Mouse (Mus musculus) intestine, embryonic 15.5 days (tissue): ENCODE results near the gene St3gal6. TPM values are rescaled to one million over a fixed set of nuclear protein-coding genes. Genes with fewer than 3 reads are reported as not detected.

Experiments used
- ATAC-seq: fragments of 200-750 bp; cut with Nextera tagmentation; 2 replicates; pipeline ENCODE4 v1.8.0; 2017; ENCODE audit warnings: moderate TSS enrichment, moderate library complexity
- H3K27ac ChIP-seq: fragments of 300-500 bp; sonication (generic); 2 replicates; pipeline ENCODE4 v1.5.1; 2015; ENCODE audit warnings: mild to moderate bottlenecking, inconsistent platforms
- H3K27me3 ChIP-seq: fragments of 300-500 bp; sonication (generic); replicated peaks from 2 replicates; pipeline ENCODE4 v1.6.1; 2015; ENCODE audit warnings: inconsistent platforms
- H3K36me3 ChIP-seq: fragments of 300-500 bp; sonication (generic); 2 replicates; pipeline ENCODE4 v1.6.1; 2015; ENCODE audit warnings: inconsistent platforms
- H3K4me1 ChIP-seq: fragments of 300-500 bp; sonication (generic); replicated peaks from 2 replicates; pipeline ENCODE4 v1.6.1; 2015; ENCODE audit warnings: inconsistent platforms
- H3K4me2 ChIP-seq: fragments of 300-500 bp; sonication (generic); replicated peaks from 2 replicates; pipeline ENCODE4 v1.6.1; 2015; ENCODE audit warnings: mild to moderate bottlenecking, inconsistent platforms
- H3K4me3 ChIP-seq: fragments of 300-500 bp; sonication (generic); replicated peaks from 2 replicates; pipeline ENCODE4 v1.5.1; 2015; ENCODE audit warnings: inconsistent platforms
- H3K9ac ChIP-seq: fragments of 300-500 bp; sonication (generic); 2 replicates; pipeline ENCODE4 v1.6.1; 2015; ENCODE audit warnings: inconsistent platforms
- H3K9me3 ChIP-seq: fragments of 300-500 bp; sonication (generic); 2 replicates; pipeline ENCODE4 v1.6.1; 2016; ENCODE audit warnings: inconsistent platforms
- WGBS: fragments of 180-500 bp; shearing (Covaris S2); methylation state at CpG from one replicate; pipeline ENCODE4 v1.1.7; 2015; 5-methylcytosine and 5-hydroxymethylcytosine counted together
- polyA plus RNA-seq: library from polyadenylated mRNA; unstranded; fragments of >200 nt; fragmentation: Nextera tagmentation; extraction: Ambion mirVana; gene quantifications from 2 replicates; pipeline ENCODE4 v1.2.1, GENCODE M21; 2015

Gene St3gal6
- polyA plus RNA-seq, 1 experiment from 2014 or later = 18.9 TPM

- WGBS = 75% methylated on average over 11 of the region's 11 CpGs
- no peak overlapping the region for H3K9ac ChIP-seq
- no peak overlapping the region for H3K4me3 ChIP-seq
- H3K9me3 ChIP-seq = no peaks in the 10 kb centered on the region
- H3K27ac ChIP-seq = no peak overlapping the region
- no peak overlapping the region for H3K4me2 ChIP-seq
- no peaks in the 10 kb centered on the region for H3K27me3 ChIP-seq
- H3K4me1 ChIP-seq = peaks cover 5% of the 10 kb centered on the region; the same call in 1 of the 2 replicates
- ATAC-seq = 0 out of 2 replicates have a peak, but pooled peaks have one; percentile 19
- no peaks in the 10 kb centered on the region for H3K36me3 ChIP-seq
Observed at GRCm38 (mm10) chr16:58519650-58520073, 4.4 kb downstream of the St3gal6 start.

GRCm38 (mm10) chr16:58516960-58517798 lies 6.9 kb downstream of the St3gal6 start:
- Histone ChIP-seq H3K4me1 (peaks cover 19% of the 10 kb centered on the region; the same call in 1 of the 2 replicates), H3K9ac (no peak overlapping the region), H3K27ac (no peak overlapping the region), H3K4me2 (no peak overlapping the region), H3K27me3 (no peaks in the 10 kb centered on the region), H3K36me3 (no peaks in the 10 kb centered on the region), H3K4me3 (no peak overlapping the region), H3K9me3 (no peaks in the 10 kb centered on the region)
- ATAC-seq = no peak
- WGBS = 85% methylated on average over 7 of the region's 7 CpGs

GRCm38 (mm10) chr16:58516161-58516560 lies 7.9 kb downstream of the St3gal6 start:
- WGBS = 93% methylated on average over 2 of the region's 2 CpGs
- H3K4me2 ChIP-seq = no peak overlapping the region
- peaks cover 19% of the 10 kb centered on the region; the same call in 1 of the 2 replicates for H3K4me1 ChIP-seq

GRCm38 (mm10) chr16:58514565-58514964 lies 9.5 kb downstream of the St3gal6 start:
- Histone ChIP-seq H3K4me2 (no peak overlapping the region), H3K4me1 (peaks cover 19% of the 10 kb centered on the region; the same call in 1 of the 2 replicates), H3K9ac (no peak overlapping the region), H3K36me3 (no peaks in the 10 kb centered on the region), H3K27me3 (no peaks in the 10 kb centered on the region), H3K27ac (no peak overlapping the region), H3K9me3 (no peaks in the 10 kb centered on the region), H3K4me3 (no peak overlapping the region)
- 79% methylated on average over 9 of the region's 9 CpGs for WGBS
- peak; percentile 50; the same call in 1 of the 2 replicates for ATAC-seq

More at GRCm38 (mm10) chr16:58516161-58516560, 7.9 kb downstream of the St3gal6 start:
- Histone ChIP-seq H3K27me3 (no peaks in the 10 kb centered on the region), H3K4me3 (no peak overlapping the region), H3K9me3 (no peaks in the 10 kb centered on the region), H3K36me3 (no peaks in the 10 kb centered on the region), H3K9ac (no peak overlapping the region), H3K27ac (no peak overlapping the region)
- ATAC-seq = no peak

- WGBS = 45% methylated on average over 6 of the region's 6 CpGs
- H3K9ac ChIP-seq = no peak overlapping the region
- no peaks in the 10 kb centered on the region for H3K27me3 ChIP-seq
- no peaks in the 10 kb centered on the region for H3K36me3 ChIP-seq
- no peaks in the 10 kb centered on the region for H3K9me3 ChIP-seq
- peak; percentile 12; the same call in 1 of the 2 replicates for ATAC-seq
- H3K4me2 ChIP-seq = no peak overlapping the region
- H3K4me3 ChIP-seq = no peak overlapping the region
- no peak overlapping the region for H3K27ac ChIP-seq
- peaks cover 16% of the 10 kb centered on the region; the same call in 1 of the 2 replicates for H3K4me1 ChIP-seq
Observed at GRCm38 (mm10) chr16:58513755-58514154, 10.3 kb downstream of the St3gal6 start.

- no peak overlapping the region for H3K4me2 ChIP-seq
- WGBS = 41% methylated on average over 3 of the region's 3 CpGs
- no peak overlapping the region for H3K9ac ChIP-seq
- no peaks in the 10 kb centered on the region for H3K36me3 ChIP-seq
- H3K27me3 ChIP-seq = no peaks in the 10 kb centered on the region
- peak; percentile 36 for ATAC-seq
- H3K4me1 ChIP-seq = peaks cover 16% of the 10 kb centered on the region; the same call in 1 of the 2 replicates
- no peak overlapping the region for H3K27ac ChIP-seq
- H3K4me3 ChIP-seq = no peak overlapping the region
- no peaks in the 10 kb centered on the region for H3K9me3 ChIP-seq
Observed at GRCm38 (mm10) chr16:58512887-58513286, 11.2 kb downstream of the St3gal6 start.

- peaks cover 17% of the 10 kb centered on the region; the same call in 1 of the 2 replicates for H3K4me1 ChIP-seq
- 0 out of 2 replicates have a peak overlapping the region, but pooled peaks have one; percentile 1 for H3K27ac ChIP-seq
- no peaks in the 10 kb centered on the region for H3K27me3 ChIP-seq
- no peak overlapping the region for H3K4me2 ChIP-seq
- H3K4me3 ChIP-seq = no peak overlapping the region
- 18% methylated on average over 9 of the region's 9 CpGs for WGBS
- no peak overlapping the region for H3K9ac ChIP-seq
- no peaks in the 10 kb centered on the region for H3K36me3 ChIP-seq
- peak; percentile 61 for ATAC-seq
- no peaks in the 10 kb centered on the region for H3K9me3 ChIP-seq
Observed at GRCm38 (mm10) chr16:58512181-58512761, 11.8 kb downstream of the St3gal6 start.

- Histone ChIP-seq H3K4me3 (no peak overlapping the region), H3K27ac (no peak overlapping the region), H3K9ac (no peak overlapping the region), H3K27me3 (no peaks in the 10 kb centered on the region), H3K4me1 (peaks cover 3% of the 10 kb centered on the region), H3K4me2 (no peak overlapping the region), H3K36me3 (no peaks in the 10 kb centered on the region), H3K9me3 (no peaks in the 10 kb centered on the region)
- ATAC-seq = no peak
Observed at GRCm38 (mm10) chr16:58504945-58505344, 19.1 kb downstream of the St3gal6 start.

- no peaks in the 10 kb centered on the region for H3K9me3 ChIP-seq
- 44% methylated on average over 6 of the region's 6 CpGs for WGBS
- no peaks in the 10 kb centered on the region for H3K36me3 ChIP-seq
- 0 out of 2 replicates have a peak overlapping the region, but pooled peaks have one; percentile 17 for H3K27ac ChIP-seq
- H3K4me1 ChIP-seq = peaks cover 3% of the 10 kb centered on the region
- no peaks in the 10 kb centered on the region for H3K27me3 ChIP-seq
- no peak for ATAC-seq
- H3K4me2 ChIP-seq = no peak overlapping the region
- no peak overlapping the region for H3K9ac ChIP-seq
- no peak overlapping the region for H3K4me3 ChIP-seq
Observed at GRCm38 (mm10) chr16:58502566-58502965, 21.5 kb downstream of the St3gal6 start.

- no peak overlapping the region for H3K4me2 ChIP-seq
- WGBS = 29% methylated on average over 6 of the region's 6 CpGs
Observed at GRCm38 (mm10) chr16:58501760-58502301, 22.2 kb downstream of the St3gal6 start.

GRCm38 (mm10) chr16:58499650-58500049 lies 24.4 kb downstream of the St3gal6 start:
- H3K4me1 ChIP-seq = no peaks in the 10 kb centered on the region
- no peak for ATAC-seq
- H3K9me3 ChIP-seq = no peaks in the 10 kb centered on the region
- H3K27ac ChIP-seq = no peak overlapping the region
- no peak overlapping the region for H3K4me3 ChIP-seq
- no peak overlapping the region for H3K9ac ChIP-seq
- H3K4me2 ChIP-seq = no peak overlapping the region
- 87% methylated on average over 5 of the region's 5 CpGs for WGBS
- H3K27me3 ChIP-seq = no peaks in the 10 kb centered on the region
- H3K36me3 ChIP-seq = no peaks in the 10 kb centered on the region

More at GRCm38 (mm10) chr16:58501760-58502301, 22.2 kb downstream of the St3gal6 start:
- Histone ChIP-seq H3K27ac (0 out of 2 replicates have a peak overlapping the region, but pooled peaks have one; percentile 37), H3K36me3 (no peaks in the 10 kb centered on the region), H3K27me3 (no peaks in the 10 kb centered on the region), H3K4me3 (no peak overlapping the region), H3K4me1 (no peaks in the 10 kb centered on the region), H3K9me3 (no peaks in the 10 kb centered on the region), H3K9ac (no peak overlapping the region)
- ATAC-seq = peak; percentile 57

- Histone ChIP-seq H3K36me3 (no peaks in the 10 kb centered on the region), H3K9me3 (no peaks in the 10 kb centered on the region), H3K4me2 (no peak overlapping the region), H3K27ac (no peak overlapping the region), H3K4me3 (no peak overlapping the region), H3K27me3 (no peaks in the 10 kb centered on the region), H3K9ac (no peak overlapping the region), H3K4me1 (no peaks in the 10 kb centered on the region)
- 69% methylated on average over 1 of the region's 1 CpGs for WGBS
- no peak for ATAC-seq
Observed at GRCm38 (mm10) chr16:58499172-58499584, 24.9 kb downstream of the St3gal6 start.
